Mouse (Mus musculus): ENCODE data around the gene Tle2.

- TF ChIP-seq CTCF (conservative IDR thresholded peaks at IDR 0.05; ENCODE audit: low read length) (no peak), POU5F1 (IDR thresholded peaks at IDR 0.05; ENCODE audit: borderline replicate concordance, low read length) (no peak), NANOG (IDR thresholded peaks at IDR 0.05; ENCODE audit: borderline replicate concordance, low read length) (no peak)
Observed at GRCm38 (mm10) chr10:81544296-81545160, 29.8 kb upstream of the Tle2 start.

All from E14TG2a.4 (cell line).